Mouse (Mus musculus): ENCODE measurements at regions not wholly inside any gene's neighbourhood (a gene's known extent, or its start where the extent isn't known, plus 50 kb on each side); places are given as distances from the start of the nearest gene placed in this dataset.

DNA sequence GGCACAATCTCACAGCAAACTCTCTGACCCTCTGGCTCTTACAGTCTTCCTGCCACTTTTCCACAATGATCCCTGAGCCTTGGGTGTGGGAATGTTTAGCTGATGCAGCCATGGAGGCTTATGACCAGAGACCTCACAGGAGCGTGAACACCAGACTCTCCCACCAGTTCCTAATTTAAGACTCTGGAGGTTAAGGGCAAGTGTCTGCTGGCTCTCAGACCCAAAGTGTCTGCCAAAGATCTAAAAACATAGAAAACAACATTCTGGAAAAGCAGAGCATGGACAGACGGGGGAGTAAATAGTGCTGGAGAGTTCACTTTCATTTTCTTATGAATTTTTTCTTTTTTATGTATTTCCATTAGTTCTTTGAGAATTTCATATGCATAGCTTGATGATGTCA is 440.7 kb downstream of the Adam3 start:
- no peak for DNase-seq

DNA sequence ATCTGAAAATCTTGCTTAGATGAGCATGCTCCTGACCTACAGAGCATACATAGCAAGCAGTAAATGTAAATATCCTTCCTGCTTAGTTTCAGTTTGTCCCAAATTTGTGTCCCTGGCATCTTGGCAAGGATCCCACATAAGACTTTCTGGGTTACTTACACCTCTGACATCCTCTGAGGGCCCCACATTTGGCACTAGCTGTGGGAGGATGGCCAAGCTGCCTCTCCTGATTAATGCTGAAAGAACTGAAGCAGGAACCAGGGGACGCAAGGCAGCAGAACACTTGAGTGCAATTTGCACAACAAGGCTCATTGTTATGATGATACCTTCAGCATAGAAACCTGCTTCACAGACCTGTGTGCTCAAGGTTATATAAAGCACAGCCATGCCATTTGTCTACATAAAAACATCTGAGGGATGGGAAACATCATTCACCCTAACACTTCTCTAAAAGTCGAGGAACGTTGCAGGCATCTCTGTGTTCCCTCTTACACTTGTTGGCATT is 441.7 kb downstream of the Adam3 start:
- DNase-seq = no peak

DNA sequence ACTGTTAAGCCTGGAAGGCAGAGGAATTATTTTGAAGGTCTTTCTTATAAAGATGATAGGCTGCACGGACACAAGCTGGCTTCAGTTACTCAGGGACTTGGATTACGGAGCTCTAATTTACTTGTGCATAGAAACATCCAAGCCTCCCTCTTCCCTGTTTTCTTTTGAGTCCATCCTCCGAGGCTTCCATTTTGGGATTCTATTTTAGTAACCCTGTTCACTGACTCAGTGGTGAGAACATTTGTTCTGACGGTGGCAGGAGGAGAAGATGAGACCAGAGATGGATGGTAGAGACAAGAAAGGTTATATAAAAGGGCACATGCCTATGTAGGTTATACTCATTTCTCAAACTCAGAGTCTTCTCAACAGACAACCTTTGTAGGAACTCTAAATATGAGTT is 445.4 kb downstream of the Adam3 start:
- no peak for DNase-seq

DNA sequence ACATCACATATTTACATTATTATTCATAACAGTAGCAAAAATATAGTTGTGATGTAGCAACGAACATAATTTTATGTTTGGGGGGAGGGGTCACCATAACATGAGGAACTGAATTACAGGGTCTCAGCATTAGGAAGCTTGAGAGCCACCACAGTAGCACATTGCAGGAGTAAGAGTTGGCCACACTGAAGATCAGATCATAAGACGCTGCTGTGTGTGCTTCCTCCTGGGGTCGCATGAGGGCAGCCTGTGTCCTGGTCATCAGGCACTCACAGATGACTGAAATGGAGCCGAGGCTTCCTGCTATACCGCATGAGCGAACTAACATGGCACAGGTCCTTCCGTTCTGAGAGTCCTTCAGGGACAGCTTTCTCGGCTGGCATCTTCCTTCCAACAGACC is 447.3 kb downstream of the Adam3 start:
- DNase-seq = no peak

DNA sequence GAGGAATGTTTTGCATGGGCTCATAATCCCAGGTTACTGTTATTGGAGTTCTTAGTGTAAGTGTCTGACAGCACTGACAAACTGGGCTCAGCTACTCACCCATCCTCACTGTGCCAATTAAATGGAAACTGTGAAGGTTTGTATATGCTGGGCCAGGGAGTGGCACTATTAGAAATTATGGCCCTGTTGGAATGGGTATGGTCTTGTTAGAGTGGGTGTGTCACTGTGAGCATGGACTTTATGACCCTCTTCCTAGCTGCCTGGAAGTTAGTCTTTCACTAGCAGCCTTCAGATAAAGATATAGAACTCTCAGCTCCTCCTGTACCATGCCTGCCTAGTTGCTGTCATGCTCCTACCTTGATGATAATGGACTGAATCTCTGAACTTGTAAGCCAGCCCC is 464.3 kb downstream of the Adam3 start:
- DNase-seq = no peak

DNA sequence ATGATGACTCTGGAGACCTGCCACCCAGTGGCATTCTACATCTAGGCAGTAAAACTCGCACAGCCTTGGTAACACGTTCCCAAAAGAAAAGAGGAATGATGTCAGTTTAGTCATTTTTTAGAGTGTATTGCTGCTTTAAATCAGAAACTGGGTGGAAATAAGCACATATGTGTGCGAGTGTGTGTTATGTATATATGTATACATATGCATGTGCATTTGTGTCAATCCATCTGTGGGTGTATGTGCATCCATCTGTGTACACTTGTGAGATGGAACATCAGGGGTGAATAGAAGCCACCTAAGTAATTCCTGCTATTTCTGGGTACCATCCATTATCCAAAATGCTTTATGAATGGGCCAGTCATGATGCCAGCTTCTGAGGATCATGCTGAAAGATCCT is 467.0 kb downstream of the Adam3 start:
- no peak for DNase-seq

DNA sequence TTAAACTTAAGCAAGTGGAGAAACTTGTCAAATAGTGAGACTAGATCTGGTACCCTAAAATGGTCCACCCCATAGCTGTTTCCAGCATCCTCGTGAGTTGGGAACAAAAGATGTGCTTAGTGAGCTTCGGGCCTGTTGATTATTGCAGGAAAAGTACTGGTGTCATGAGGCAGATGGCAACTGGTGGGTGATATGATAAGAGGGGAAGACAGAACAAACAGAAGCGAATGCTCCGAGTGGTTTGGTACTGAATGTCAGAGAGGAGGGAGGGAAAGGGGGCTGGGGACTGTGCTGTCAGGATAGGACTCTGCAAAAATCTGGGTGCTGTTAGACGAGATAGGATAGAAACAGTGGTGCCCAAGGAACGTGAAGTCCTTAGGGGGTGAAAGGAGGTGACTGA is 483.4 kb downstream of the Adam3 start:
- DNase-seq = no peak

DNA sequence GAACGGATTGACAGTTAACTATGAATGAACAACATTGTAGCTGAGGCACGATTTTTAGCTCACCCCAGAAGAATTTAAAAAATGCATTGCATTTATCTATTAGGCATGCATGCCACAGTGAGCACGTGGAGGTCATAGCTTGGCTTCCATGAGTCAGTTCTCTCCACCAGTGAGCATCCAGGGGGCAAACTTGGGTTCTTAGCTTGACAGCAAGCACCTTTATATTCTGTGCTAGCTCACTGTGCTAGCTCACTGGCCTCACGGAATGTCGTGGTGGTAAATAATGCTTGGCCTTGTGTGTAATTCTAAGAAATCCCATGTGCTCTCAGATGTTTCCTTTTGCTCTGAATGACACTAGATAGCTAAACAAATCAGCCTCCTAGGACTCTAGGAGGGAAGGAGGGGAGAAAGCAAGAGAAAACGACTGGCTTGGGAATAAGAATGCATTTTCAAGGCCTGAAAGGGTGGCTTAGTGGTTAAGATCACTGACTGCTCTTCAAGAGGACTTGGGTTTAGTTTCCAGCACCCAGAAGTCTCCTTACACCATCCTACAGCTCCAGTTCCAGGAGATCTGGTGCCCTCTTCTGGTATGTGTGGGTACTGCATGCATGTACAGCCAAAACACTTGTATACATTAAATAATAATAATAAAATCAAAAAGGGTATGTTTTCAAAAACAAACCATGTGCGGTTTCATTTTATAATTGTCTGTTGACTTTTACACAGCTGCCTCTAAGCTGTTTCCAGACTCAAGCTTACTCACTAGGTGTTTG is 485.3 kb downstream of the Adam3 start:
- DNase-seq = no peak

DNA sequence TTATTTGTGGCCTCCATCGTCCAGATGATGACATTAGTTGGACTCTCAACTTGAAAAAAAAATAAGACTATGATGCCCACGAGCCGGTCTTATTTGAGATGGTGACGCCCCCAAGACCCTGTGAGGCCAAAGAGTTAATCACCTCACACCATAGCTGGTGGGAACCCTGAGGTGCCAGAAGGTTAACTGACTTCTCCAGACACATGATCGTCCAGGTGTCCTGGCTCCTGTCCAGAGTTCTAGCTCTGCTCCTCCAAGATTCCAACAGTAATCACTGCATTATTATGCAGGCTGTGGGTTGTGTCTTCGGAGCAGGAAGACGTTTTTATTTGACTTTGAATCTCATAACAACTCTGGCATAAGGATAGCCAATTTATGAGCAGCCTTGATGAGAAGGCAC is 490.7 kb downstream of the Adam3 start:
- DNase-seq = no peak

DNA sequence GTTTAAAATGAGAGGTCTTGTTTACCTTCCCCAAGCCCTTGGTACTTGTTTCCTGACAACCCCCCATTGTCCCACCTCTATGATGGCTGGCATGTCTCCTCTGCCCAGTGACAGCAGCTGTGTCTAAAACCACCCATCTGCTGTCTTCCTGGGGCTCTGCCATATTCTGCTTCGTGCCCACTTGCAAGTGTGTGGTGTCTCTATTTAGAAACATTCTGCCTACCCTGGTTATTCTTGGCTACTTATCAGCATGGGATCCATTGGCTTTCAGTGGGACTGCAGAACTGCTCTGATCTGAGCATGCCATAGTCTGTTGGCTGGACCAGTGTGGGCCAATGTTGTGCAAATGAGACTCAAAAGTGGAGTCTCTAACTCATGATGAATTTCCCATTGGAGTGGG is 497.5 kb downstream of the Adam3 start:
- DNase-seq = no peak

DNA sequence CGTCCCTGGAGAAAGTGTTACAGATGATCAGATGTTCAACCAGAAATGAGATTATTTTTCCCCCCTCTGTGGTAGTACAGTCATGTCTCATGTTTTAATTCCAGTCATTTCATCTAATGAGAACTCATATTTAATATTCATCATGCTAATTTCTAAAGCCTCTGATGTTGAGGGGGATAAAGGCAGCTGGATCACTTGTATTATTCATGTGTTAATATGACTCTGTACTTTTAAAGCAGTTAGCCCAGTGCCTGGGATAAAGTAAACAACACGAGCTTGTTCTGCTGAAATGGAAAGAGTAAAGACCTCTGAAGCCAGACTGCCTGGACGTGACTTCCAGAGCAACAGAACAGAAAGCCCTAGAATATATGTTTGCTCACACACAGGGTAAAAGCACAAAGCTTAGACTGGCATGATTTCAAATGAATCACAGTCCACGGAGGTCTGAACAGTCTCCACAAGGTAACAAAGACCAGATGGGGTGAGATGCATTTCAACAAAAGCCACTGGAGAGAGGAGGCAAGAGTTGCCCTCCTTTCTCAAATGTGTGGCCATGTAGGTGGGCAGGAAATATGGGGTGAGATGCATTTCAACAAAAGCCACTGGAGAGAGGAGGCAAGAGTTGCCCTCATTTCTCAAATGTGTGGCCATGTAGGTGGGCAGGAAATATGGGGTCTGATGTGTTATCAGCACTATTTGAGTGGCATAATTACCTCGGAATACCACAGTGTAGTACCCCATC is 498.1 kb downstream of the Adam3 start:
- DNase-seq = no peak

DNA sequence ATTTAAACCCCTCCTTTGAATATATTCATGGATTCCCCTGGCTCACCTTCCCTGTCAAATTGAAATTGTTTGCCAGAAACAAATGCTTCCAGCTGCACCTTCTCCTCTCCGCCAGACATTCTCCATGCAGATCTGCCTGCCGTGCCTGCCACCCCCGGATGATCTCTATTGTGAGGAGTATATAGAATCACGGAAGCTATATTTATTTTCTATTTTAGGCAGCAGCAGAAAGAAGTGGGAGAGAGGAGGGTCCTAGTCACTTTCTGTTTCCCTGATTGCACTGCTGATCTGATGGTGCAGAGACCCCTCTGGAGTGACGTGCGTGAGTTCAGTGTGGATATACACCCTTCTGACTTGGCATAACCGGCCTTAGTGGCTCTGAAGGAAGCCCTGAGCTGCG is 505.4 kb downstream of the Adam3 start:
- DNase-seq = no peak

DNA sequence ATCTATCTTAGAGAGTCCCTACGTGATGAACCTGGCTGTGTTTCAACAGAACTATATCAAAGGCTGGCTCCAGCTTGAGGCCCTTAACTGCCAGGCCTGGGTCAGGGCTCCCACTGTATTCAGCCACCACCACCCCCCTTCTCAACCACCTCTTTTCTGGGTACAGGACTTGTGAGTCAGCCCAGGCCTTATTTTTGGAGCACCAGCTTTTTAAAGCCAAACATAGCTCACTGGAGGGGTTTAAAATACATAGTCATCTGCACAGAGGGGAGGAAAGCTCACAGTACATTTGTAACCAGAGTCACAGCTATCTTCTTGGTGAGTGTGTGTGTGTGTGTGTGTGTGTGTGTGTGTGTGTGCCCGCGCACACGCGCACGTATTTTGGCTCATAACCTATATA is 509.0 kb downstream of the Adam3 start:
- no peak for DNase-seq

DNA sequence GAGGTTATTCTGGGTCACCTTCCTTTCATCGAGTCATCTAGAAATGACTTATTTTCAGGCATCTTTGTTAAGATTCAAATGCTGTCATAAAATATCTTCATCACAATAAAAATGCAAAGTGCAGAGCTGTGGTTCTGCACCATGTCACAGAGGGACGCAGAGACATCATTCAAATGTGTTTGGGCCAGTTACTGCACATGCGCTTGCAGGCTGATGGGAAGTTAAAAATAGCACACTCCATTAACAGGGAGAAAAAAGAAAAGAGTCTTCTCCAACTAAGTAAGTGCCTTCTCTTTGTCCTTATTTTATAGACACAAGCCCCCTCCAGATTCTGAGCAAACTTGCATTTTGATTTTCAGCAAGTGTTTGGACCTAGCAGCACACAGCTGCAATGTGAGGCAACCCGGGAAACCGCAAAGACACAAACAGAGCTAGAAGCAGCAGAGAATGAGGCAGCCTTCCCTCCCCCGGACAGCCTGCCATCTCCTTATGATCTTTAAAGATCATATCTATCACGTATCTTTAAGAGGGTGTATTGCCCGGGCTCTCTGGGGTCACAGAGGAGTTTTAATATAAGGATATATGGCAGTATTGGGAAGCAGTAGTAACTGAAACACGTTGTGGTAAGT is 510.0 kb downstream of the Adam3 start:
- DNase-seq = no peak

DNA sequence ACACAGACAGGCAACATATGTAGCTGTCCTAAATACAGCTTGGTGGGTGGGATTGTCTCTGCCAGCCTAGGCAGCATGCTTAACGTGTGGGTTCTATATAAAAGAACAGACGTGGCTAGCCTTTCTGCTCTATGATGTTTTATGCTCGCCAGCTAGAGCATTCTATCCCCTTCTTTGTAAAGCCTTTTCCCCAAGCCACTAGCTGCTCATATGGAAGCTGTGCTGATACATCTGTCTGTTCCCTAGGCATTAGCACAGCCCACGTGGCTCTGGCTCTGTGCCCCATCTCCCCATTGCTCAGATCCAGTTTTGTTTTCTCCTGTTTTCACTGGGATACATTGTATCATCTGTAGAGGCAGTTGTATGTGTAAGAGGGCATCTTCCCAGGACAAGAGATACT is 511.3 kb downstream of the Adam3 start:
- no peak for DNase-seq

DNA sequence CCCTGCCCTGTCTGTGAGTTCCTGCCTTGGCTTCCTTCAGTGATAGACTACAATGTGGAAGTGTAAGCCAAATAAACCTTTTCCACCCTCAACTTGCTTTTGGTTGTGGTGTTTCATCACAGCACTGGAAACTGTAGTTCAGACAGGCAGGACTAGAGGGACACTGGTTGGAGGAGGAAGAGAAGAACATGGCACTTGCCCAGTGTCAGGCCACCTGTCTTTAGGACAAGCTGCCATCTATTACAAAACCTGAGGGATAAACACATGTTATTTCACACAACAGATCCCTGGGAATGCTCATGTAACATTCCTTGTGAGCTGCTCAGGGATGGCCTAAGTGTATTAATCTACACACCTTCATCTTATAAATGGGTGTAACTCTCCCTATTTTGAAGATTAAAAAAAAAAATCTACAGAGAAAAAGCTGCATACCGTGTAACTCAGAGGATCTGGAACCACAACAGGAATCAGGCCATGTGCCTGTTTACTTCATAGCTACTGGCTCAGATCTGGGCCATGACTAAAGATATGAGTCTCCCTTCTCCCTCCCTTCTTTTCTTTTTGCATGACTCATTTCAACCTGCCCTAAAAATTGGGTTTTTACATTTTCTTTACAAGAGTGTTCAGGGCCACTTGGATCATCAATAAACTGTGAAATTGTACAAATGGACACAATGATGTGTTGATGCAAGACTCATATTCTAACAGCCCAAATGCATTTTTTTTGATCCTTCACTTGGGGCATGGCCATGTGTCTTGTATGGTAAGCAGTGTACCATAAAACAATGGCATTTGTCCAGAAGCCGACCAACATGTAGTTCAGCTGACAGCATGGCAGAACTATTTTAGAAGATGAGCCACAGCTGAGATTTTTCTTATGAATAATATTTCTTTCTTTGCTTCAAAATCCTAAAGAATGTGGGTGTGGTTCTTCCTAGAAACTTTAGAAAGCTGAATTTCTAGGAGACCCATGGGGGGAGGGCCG is 513.1 kb downstream of the Adam3 start:
- DNase-seq = no peak

DNA sequence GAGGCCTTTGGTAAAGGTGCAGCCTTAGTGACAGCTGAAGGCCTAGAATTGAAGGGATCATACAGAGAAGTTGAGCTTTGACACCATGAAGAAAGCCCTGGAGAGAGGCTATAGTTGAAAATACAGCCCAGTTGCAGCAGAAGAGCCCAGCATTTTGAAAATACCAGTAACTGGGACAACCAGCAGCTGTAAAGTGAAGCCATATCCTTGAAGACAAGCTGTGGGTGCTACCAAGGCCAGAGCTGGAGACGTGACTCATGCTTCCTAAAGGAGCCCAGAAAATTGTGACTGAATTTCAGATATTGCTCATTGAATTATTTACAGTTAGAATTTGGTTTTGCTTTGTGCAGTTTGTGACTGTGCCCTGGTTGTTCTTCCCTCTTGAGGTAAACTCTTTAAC is 514.6 kb downstream of the Adam3 start:
- DNase-seq = peak; percentile 65
